Mouse (Mus musculus) 416B (cell line): ENCODE data around the gene Gm20738.
"Not testable (repeated sequence)": the region's sequence is repeated elsewhere in the genome, so short reads cannot be mapped to it uniquely, and the experiment has no call there.

ENCODE experiments used
- DNase-seq: peaks from one replicate; pipeline ENCODE4 v3.0.0; 2011; ENCODE audit warnings: low read depth

Gm20738 gene

GRCm38 (mm10) chrY:37957511-37957910 is at the start of gene Gm20738:
Gene Gm20738 (plus strand): TSS chrY:37957811.
- not testable (repeated sequence) for DNase-seq
